Mouse (Mus musculus) CH12.LX (cell line): ENCODE results near the gene Zdhhc19. TPM values are rescaled to one million over a fixed set of nuclear protein-coding genes. Genes with fewer than 3 reads are reported as not detected.

Source experiments
- DNase-seq: peaks from one replicate; pipeline ENCODE4 v3.0.0-alpha.2; 2013; ENCODE audit errors: extremely low read depth
- H3K27ac ChIP-seq: 2 replicates; pipeline ENCODE4 v1.5.1; 2012; ENCODE audit warnings: low read depth, mild to moderate bottlenecking, control low read depth, moderate library complexity; ENCODE audit not compliant: insufficient read depth
- H3K27me3 ChIP-seq: replicated peaks from 2 replicates; pipeline ENCODE3; 2012; ENCODE audit warnings: inconsistent platforms
- H3K36me3 ChIP-seq, 2 experiments: replicated peaks in 1 of 2; 2 replicates each; pipeline versions ENCODE3 to v1.6.1; 2012; ENCODE audit warnings: inconsistent platforms in 1 of 2, low read length in 1 of 2, mild to moderate bottlenecking in 1 of 2, mixed read lengths in 1 of 2, moderate library complexity in 1 of 2; ENCODE audit not compliant: control insufficient read depth in 1 of 2, insufficient read depth in 1 of 2
- H3K4me1 ChIP-seq, 2 experiments: 2 replicates each; pipeline ENCODE4 v1.6.1; 2012; ENCODE audit warnings: inconsistent platforms in 1 of 2, moderate library complexity in 1 of 2; ENCODE audit not compliant: insufficient read depth in 2 of 2, control insufficient read depth in 1 of 2
- H3K4me2 ChIP-seq: 2 replicates; pipeline ENCODE4 v1.6.1; 2012; ENCODE audit warnings: low read depth, mild to moderate bottlenecking, control low read depth; ENCODE audit not compliant: poor library complexity, insufficient read depth, severe bottlenecking
- H3K4me3 ChIP-seq, 3 experiments: fragments of 150-350 bp in 1 of 3; sonication (generic) in 1 of 3; replicated peaks in 1 of 3; 2 replicates each; pipeline versions ENCODE3 to v1.5.1; 2011 to 2012; ENCODE audit warnings: low read depth in 2 of 3, low read length in 2 of 3, mild to moderate bottlenecking in 2 of 3, moderate library complexity in 2 of 3, control low read depth in 1 of 3, improper control_type of control experiment in 1 of 3, inconsistent platforms in 1 of 3, mixed read lengths in 1 of 3; ENCODE audit not compliant: poor library complexity in 1 of 3
- H3K79me2 ChIP-seq: replicated peaks from 2 replicates; pipeline ENCODE4 v1.6.1; 2012; ENCODE audit warnings: mild to moderate bottlenecking, moderate library complexity; ENCODE audit not compliant: control insufficient read depth, poor library complexity, insufficient read depth, severe bottlenecking; ENCODE audit errors: extremely low read depth
- H3K9ac ChIP-seq: 2 replicates; pipeline ENCODE4 v1.6.1; 2012; ENCODE audit warnings: low read depth, mild to moderate bottlenecking, control low read depth, moderate library complexity; ENCODE audit not compliant: insufficient read depth
- H3K9me3 ChIP-seq: replicated peaks from 2 replicates; pipeline ENCODE3; 2012; ENCODE audit warnings: low read length, inconsistent platforms, mixed read lengths
- BHLHE40 ChIP-seq: IDR thresholded peaks from 2 replicates; pipeline ENCODE4 v1.6.1; 2011; ENCODE audit warnings: mild to moderate bottlenecking, low read depth, low read length, improper control_type of control experiment
- CTCF ChIP-seq, 2 experiments: IDR thresholded peaks in 1 of 2; conservative IDR thresholded peaks in 1 of 2; 2 replicates each; pipeline ENCODE4 v1.5.1; 2011 to 2012; ENCODE audit warnings: low read depth in 2 of 2, low read length in 2 of 2, improper control_type of control experiment in 1 of 2, inconsistent platforms in 1 of 2, mild to moderate bottlenecking in 1 of 2, moderate library complexity in 1 of 2
- IRF4 ChIP-seq: IDR thresholded peaks from 2 replicates; pipeline ENCODE4 v1.6.1; 2014; ENCODE audit warnings: low read depth, mild to moderate bottlenecking, inconsistent platforms, low read length, improper control_type of control experiment
- MEF2A ChIP-seq: IDR thresholded peaks from 2 replicates; pipeline ENCODE4 v1.6.1; 2014; ENCODE audit warnings: low read depth, mild to moderate bottlenecking, inconsistent platforms, low read length, improper control_type of control experiment, borderline replicate concordance
- MXI1 ChIP-seq: IDR thresholded peaks from 2 replicates; pipeline ENCODE4 v1.6.1; 2011; ENCODE audit warnings: mild to moderate bottlenecking, low read depth, low read length, improper control_type of control experiment
- MYC ChIP-seq: IDR thresholded peaks from 2 replicates; pipeline ENCODE4 v1.6.1; 2011; ENCODE audit warnings: low read depth, mild to moderate bottlenecking, improper control_type of control experiment, low read length
- NELFE ChIP-seq: IDR thresholded peaks from 2 replicates; pipeline ENCODE4 v1.6.1; 2011; ENCODE audit warnings: low read depth, low read length, improper control_type of control experiment
- NRF1 ChIP-seq: IDR thresholded peaks from 2 replicates; pipeline ENCODE4 v1.6.1; 2014; ENCODE audit warnings: low read depth, mild to moderate bottlenecking, inconsistent platforms, low read length, improper control_type of control experiment, moderate library complexity
- POLR2A ChIP-seq: IDR thresholded peaks from 2 replicates; pipeline ENCODE4 v1.6.1; 2011; ENCODE audit warnings: low read depth, mild to moderate bottlenecking, improper control_type of control experiment, low read length
- RCOR1 ChIP-seq: conservative IDR thresholded peaks from 2 replicates; pipeline ENCODE4 v1.6.1; 2012; ENCODE audit warnings: low read depth, mild to moderate bottlenecking, inconsistent platforms, low read length, improper control_type of control experiment
- SIN3A ChIP-seq: IDR thresholded peaks from 2 replicates; pipeline ENCODE4 v1.6.1; 2012; ENCODE audit warnings: low read length, improper control_type of control experiment, inconsistent platforms
- TBP ChIP-seq: conservative IDR thresholded peaks from 2 replicates; pipeline ENCODE4 v1.6.1; 2011; ENCODE audit warnings: low read depth, low read length, improper control_type of control experiment
- TCF12 ChIP-seq: IDR thresholded peaks from 2 replicates; pipeline ENCODE4 v1.6.1; 2014; ENCODE audit warnings: low read depth, mild to moderate bottlenecking, inconsistent platforms, low read length, improper control_type of control experiment
- USF1 ChIP-seq: IDR thresholded peaks from 2 replicates; pipeline ENCODE4 v1.6.1; 2014; ENCODE audit warnings: low read depth, mild to moderate bottlenecking, inconsistent platforms, low read length, improper control_type of control experiment
- ZC3H11A ChIP-seq: IDR thresholded peaks from 2 replicates; pipeline ENCODE4 v1.6.1; 2012; ENCODE audit warnings: low read depth, mild to moderate bottlenecking, inconsistent platforms, low read length, improper control_type of control experiment
- ZKSCAN1 ChIP-seq: IDR thresholded peaks from 2 replicates; pipeline ENCODE4 v1.6.1; 2012; ENCODE audit warnings: low read depth, inconsistent platforms, low read length, improper control_type of control experiment, borderline replicate concordance
- ZNF384 ChIP-seq: IDR thresholded peaks from 2 replicates; pipeline ENCODE4 v1.6.1; 2012; ENCODE audit warnings: low read depth, low read length, improper control_type of control experiment, inconsistent platforms
- dilution Hi-C: fragments of 300-500 bp; cut with MboI; formaldehyde crosslinking; loops from 2 replicates; pipeline ENCODE4 v1.14.3; 2020; ENCODE audit warnings: low sequenced_read_pairs; ENCODE audit not compliant: extremely low pct_unique_long_range_greater_than_20kb, extremely low pct_ligation_motif_present
- in situ Hi-C: fragments of 300-500 bp; cut with MboI; formaldehyde crosslinking; loops from 3 replicates; pipeline ENCODE4 v1.14.3; 2019; ENCODE audit warnings: low sequenced_read_pairs, low pct_ligation_motif_present, low pct_unique_long_range_greater_than_20kb, mixed read lengths
- polyA plus RNA-seq: library from polyadenylated mRNA; unstranded; fragments of >175 nt; gene quantifications from 2 replicates; pipeline ENCODE4 v1.2.1, GENCODE M21; 2012; ENCODE audit warnings: low read depth; ENCODE audit not compliant: insufficient read length
- total RNA-seq, 2 experiments: library from RNA; depleted of rRNA; stranded (reverse); fragments of 300-350 nt in 1 of 2; fragments of >200 nt in 1 of 2; gene quantifications; 2 replicates each; pipeline ENCODE4 v1.2.3; 2012 to 2014

The Zdhhc19 gene
- total and polyA plus RNA-seq, 3 experiments, result not detected

GRCm38 (mm10) chr16:32526906-32527305, 30.8 kb downstream of the Zdhhc19 start:
- in situ Hi-C loops (no loop called here), dilution Hi-C loops (no loop called here)
- DNase-seq, result no peak
- Histone ChIP-seq H3K36me3 (no peaks in the 10 kb centered on the region), H3K4me3 (no peak overlapping the region), H3K9ac (no peak overlapping the region), H3K27ac (no peak overlapping the region), H3K9me3 (peaks cover 6% of the 10 kb centered on the region), H3K27me3 (no peaks in the 10 kb centered on the region), H3K79me2 (no peaks in the 10 kb centered on the region), H3K4me2 (no peak overlapping the region), H3K4me1 (peaks cover 0 to 18% of the 10 kb centered on the region in 2 experiments; a peak in 2 of 4 replicates)
- TF ChIP-seq CTCF (conservative IDR thresholded peaks at IDR 0.05 in 1 of 2, IDR thresholded peaks at IDR 0.05 in 1 of 2; ENCODE audit: low read depth in 2 of 2, low read length in 2 of 2) (no peak), ZC3H11A (no peak), SIN3A (no peak), BHLHE40 (no peak), NELFE (no peak), USF1 (no peak), MYC (no peak), TCF12 (no peak), POLR2A (no peak), MEF2A (no peak), NRF1 (no peak), TBP (no peak), MXI1 (no peak)

GRCm38 (mm10) chr16:32532878-32533826, 37.1 kb downstream of the Zdhhc19 start:
- no peak for DNase-seq
- in situ Hi-C loops (no loop called here), dilution Hi-C loops (no loop called here)
- Histone ChIP-seq H3K9me3 (peaks cover 6% of the 10 kb centered on the region), H3K27ac (no peak overlapping the region), H3K79me2 (no peaks in the 10 kb centered on the region), H3K4me1 (peaks cover 3 to 33% of the 10 kb centered on the region in 2 experiments; a peak in 3 of 4 replicates), H3K36me3 (no peaks in the 10 kb centered on the region), H3K9ac (no peak overlapping the region), H3K4me2 (peak overlapping the region; percentile 13; the same call in 1 of the 2 replicates), H3K4me3 (no peak overlapping the region), H3K27me3 (no peaks in the 10 kb centered on the region)
- TF ChIP-seq ZC3H11A (no peak), ZKSCAN1 (no peak), RCOR1 (no peak), ZNF384 (peak; percentile 67), IRF4 (0 out of 2 replicates have a peak, but pooled peaks have one; percentile 8)
